Mouse (Mus musculus): Measurements from ENCODE around the gene Dclre1a.
A peak's percentile ranks its signal among the peaks of the same experiment; 100 is the strongest.
"Not testable (repeated sequence)": the region's sequence is repeated elsewhere in the genome, so short reads cannot be mapped to it uniquely, and the experiment has no call there.

Gene Dclre1a

GRCm38 (mm10) chr19:56549033-56549680 is 1.1 kb upstream of the Dclre1a start:
- no peak for DNase-seq (ENCODE audit: low spot score in 2 of 2)

- DNase-seq (ENCODE audit: low spot score in 2 of 2): peak; percentile 64 to 65
Measured at GRCm38 (mm10) chr19:56548230-56549032, 409 bp upstream of the Dclre1a start, which contains the start of gene Nhlrc2. Nhlrc2 (plus strand) TSS chr19:56548261.

DNA sequence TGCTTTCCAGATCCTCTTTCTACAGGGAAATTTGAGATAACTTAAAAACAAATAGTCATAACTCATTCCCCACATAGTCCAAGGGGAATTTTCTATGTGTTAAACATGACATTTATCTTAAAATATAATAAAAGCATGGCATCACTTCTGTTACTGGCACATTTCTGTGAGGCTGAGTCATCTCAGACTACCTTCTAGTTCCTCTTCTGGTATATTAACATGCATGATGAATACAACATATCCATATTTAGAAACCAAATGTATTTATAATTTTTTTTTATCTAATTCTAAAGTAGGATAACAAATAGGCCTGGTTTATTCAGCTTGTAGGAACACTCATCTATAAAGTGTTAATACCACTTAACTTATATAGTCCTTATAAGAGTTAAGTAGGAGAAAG is 2.0 kb downstream of the Dclre1a start:
- no peak for DNase-seq (ENCODE audit: low spot score in 2 of 2)

GRCm38 (mm10) chr19:56544681-56545388 is 3.2 kb downstream of the Dclre1a start:
- no peak for DNase-seq (ENCODE audit: low spot score in 2 of 2)

GRCm38 (mm10) chr19:56543320-56543719 is 4.7 kb downstream of the Dclre1a start:
- DNase-seq (ENCODE audit: low spot score in 2 of 2): no peak

DNA sequence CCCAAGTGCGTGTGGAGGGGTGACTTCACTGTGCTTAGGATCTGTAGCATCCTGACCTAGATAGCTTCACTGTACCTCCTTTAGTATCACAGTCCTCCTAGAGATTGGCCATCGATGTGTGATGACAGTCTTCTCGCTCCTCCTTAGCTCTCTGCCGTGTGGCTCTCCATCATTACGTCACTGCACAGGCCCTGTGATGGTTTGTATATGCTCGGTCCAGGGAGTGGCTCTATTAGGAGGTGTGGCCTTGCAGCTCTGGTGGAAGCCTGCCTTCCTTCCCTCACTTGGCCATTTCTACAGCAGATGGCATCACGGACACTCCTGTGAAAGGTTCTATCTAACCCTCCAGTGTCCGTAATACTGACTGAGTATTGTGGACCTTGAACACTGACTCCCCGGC is 12.3 kb downstream of the Dclre1a start:
- no peak for DNase-seq (ENCODE audit: low spot score in 2 of 2)

GRCm38 (mm10) chr19:56535064-56535463 is 13.0 kb downstream of the Dclre1a start:
- DNase-seq (ENCODE audit: low spot score in 2 of 2): no peak

DNA sequence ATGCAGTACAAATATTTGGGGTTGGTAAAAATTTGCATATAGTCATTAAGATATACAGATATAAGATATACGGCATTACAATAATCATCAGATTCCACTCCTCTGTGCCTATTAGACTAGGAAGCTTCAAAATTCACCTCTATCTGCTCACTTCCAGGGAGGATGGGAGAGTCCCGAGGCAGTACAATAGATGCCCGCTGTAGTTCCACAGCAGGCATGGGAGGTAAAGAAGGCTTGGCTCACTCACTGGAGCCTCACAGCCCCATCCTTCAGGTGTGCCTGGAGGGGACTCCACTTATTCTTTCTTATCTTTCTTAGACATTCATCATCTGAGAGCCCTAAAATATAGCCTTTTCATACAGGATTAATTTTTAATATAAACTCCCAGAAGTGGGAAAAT is 13.7 kb downstream of the Dclre1a start:
- DNase-seq (ENCODE audit: low spot score in 2 of 2): no peak

- DNase-seq (ENCODE audit: low spot score in 2 of 2): no peak
Measured at GRCm38 (mm10) chr19:56533291-56534071, 14.5 kb downstream of the Dclre1a start.

GRCm38 (mm10) chr19:56531251-56531650 is 16.8 kb downstream of the Dclre1a start:
- no peak for DNase-seq (ENCODE audit: low spot score in 2 of 2)

GRCm38 (mm10) chr19:56530529-56530928 is 17.5 kb downstream of the Dclre1a start:
- DNase-seq (ENCODE audit: low spot score in 2 of 2): not testable (repeated sequence)

- not testable (repeated sequence) for DNase-seq (ENCODE audit: low spot score in 2 of 2)
Measured at GRCm38 (mm10) chr19:56519408-56519807, 28.6 kb downstream of the Dclre1a start.

DNA sequence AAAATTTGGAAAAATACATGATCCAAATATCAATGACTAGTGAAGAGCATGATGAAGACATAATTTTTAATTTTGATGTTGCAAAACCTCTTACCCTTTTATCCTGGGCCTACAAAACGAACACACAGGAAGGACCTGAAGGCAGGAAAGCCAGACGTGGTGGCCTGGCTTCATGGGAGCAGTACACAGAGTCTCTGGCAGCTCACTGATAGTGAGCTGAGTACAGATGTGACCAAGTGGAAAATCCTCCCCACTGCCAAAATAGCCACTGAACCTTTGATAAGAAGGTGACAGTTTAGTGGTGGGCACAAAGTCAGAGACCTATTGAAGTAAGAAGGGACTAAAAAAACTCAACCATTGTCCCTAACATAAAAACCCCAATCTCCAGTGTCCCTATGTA is 34.5 kb downstream of the Dclre1a start:
- DNase-seq (ENCODE audit: low spot score in 2 of 2): not testable (repeated sequence)

DNA sequence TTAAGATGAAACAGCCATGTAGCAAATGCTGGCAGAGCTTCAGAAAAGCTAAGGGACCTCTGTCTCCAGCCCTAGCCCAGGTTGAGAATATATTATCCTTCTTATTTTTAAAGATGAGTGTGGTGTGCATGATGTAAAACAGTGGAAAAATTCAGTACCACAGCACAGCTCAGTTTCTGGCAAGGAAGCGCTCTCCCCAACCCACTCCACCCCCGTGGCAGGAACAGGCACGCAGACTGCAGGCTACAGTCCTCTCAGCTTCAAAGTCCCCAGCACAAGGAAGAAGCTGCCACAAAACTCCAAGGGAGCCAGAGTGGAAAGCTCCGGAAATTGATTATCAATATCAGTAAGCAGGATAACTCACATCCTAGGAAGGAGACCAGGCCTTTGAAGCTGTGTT is 36.8 kb downstream of the Dclre1a start:
- not testable (repeated sequence) for DNase-seq (ENCODE audit: low spot score in 2 of 2)

GRCm38 (mm10) chr19:56503525-56503924 is 44.5 kb downstream of the Dclre1a start:
- DNase-seq (ENCODE audit: low spot score in 2 of 2): not testable (repeated sequence)

GRCm38 (mm10) chr19:56503069-56503468 is 45.0 kb downstream of the Dclre1a start:
- DNase-seq (ENCODE audit: low spot score in 2 of 2): not testable (repeated sequence)

- DNase-seq (ENCODE audit: low spot score in 2 of 2): not testable (repeated sequence)
Measured at GRCm38 (mm10) chr19:56494157-56494556, 53.9 kb downstream of the Dclre1a start.

DNA sequence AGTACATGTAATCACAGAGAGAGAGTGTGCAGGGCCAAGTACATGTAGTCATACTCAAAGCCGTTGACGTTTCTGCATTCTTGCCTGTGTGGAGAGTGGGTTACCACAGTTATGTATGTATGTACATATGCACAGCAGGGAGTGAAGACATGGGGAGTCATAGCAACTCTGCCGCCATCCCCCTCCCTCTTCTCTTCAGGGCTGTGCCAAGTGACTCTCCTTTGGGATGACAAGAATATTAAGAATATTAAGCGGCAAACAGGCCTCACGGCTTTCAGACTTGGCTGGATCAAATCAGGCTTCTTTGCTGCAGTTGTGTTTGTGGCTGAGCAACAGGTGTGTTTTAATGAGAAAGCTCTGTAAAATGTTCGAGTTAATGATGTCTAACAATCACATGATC is 58.4 kb downstream of the Dclre1a start:
- no peak for DNase-seq (ENCODE audit: low spot score in 2 of 2)

- no peak for DNase-seq (ENCODE audit: low spot score in 2 of 2)
Measured at GRCm38 (mm10) chr19:56487339-56487738, 60.7 kb downstream of the Dclre1a start.

GRCm38 (mm10) chr19:56486926-56487325 is 61.1 kb downstream of the Dclre1a start:
- no peak for DNase-seq (ENCODE audit: low spot score in 2 of 2)

DNA sequence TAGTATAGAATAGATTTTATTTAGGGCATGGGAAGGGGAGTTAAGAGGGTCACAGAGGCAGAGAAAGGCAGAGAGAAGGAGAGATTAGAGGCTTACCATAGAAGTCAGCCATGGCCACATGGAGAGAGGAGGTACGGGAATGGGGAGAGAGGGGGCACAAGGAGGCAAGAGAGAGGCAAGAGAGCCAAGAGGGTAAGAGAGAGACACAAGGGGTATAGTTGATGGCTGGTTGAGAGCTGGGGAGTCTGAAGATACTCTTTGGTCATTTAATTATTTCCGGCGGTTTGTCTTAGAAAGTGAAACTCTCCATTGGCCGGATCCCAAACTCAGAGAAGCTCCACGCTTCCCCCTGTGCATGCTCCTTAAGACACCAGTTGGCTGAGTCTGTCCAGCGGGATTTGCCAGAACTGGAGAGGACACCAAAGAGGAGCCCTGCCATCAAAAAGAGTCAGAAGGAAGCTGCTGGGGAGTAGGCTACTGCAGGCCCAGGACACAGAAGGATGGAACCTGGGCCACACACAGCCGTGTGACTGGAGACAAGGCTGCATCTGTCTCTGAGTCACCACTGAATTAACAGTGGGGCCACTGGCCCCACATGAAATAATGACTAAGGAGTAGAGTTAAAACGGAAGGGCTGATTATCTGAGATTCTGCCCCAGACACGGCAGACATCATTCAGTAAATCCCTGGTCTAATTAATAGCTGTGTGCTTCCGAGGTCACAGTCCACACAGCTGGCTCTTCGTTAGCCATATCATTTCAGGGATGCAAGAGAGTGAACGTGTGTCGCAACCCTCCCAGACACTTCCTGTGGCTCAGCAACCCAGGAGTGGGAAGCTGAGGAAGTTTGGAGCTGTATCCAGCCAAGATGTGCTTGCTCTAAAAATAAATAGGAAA is 62.4 kb downstream of the Dclre1a start:
- DNase-seq (ENCODE audit: low spot score in 2 of 2): no peak

All from frontal cortex, postnatal 25 days (tissue).